Mouse (Mus musculus) heart, embryonic 16.5 days (tissue): ENCODE data around the gene F2. TPM values are rescaled to one million over a fixed set of nuclear protein-coding genes. Genes with fewer than 3 reads are reported as not detected.

Source experiments
- ATAC-seq: fragments of 200-750 bp; cut with Nextera tagmentation; replicated peaks from 2 replicates; pipeline ENCODE4 v1.8.0; 2017; ENCODE audit warnings: moderate number of reproducible peaks; ENCODE audit not compliant: insufficient read depth, low FRiP score; ENCODE audit errors: extremely low read depth
- H3K27ac ChIP-seq: fragments of 300-500 bp; sonication (generic); 2 replicates; pipeline ENCODE4 v1.5.1; 2014; ENCODE audit warnings: mild to moderate bottlenecking, low read length, control low read depth, moderate library complexity
- H3K27me3 ChIP-seq: fragments of 300-500 bp; sonication (generic); 2 replicates; pipeline ENCODE4 v1.6.1; 2014; ENCODE audit warnings: low read length, mixed read lengths; ENCODE audit not compliant: control insufficient read depth, insufficient read depth
- H3K36me3 ChIP-seq: fragments of 300-500 bp; sonication (generic); 2 replicates; pipeline ENCODE4 v1.6.1; 2014; ENCODE audit not compliant: control insufficient read depth, insufficient read depth
- H3K4me1 ChIP-seq: fragments of 300-500 bp; sonication (generic); 2 replicates; pipeline ENCODE4 v1.6.1; 2014; ENCODE audit warnings: low read length, mixed read lengths; ENCODE audit not compliant: control insufficient read depth, insufficient read depth
- H3K4me2 ChIP-seq: fragments of 300-500 bp; sonication (generic); 2 replicates; pipeline ENCODE4 v1.6.1; 2014; ENCODE audit warnings: low read depth, mild to moderate bottlenecking, control low read depth, low read length
- H3K4me3 ChIP-seq: fragments of 300-500 bp; sonication (generic); 2 replicates; pipeline ENCODE4 v1.5.1; 2014; ENCODE audit warnings: mild to moderate bottlenecking, control low read depth, low read length
- H3K9ac ChIP-seq: fragments of 300-500 bp; sonication (generic); 2 replicates; pipeline ENCODE4 v1.6.1; 2014; ENCODE audit warnings: low read length, control low read depth
- H3K9me3 ChIP-seq: fragments of 300-500 bp; sonication (generic); replicated peaks from 2 replicates; pipeline ENCODE4 v1.6.1; 2016; ENCODE audit warnings: low read length; ENCODE audit not compliant: control insufficient read depth
- WGBS: fragments of 180-500 bp; shearing (Covaris S2); extraction: QIAGEN DNeasy Blood & Tissue Kit; methylation state at CpG from one replicate; pipeline ENCODE4 v1.1.7; 2014; 5-methylcytosine and 5-hydroxymethylcytosine counted together
- polyA plus RNA-seq: library from polyadenylated mRNA; unstranded; fragments of >200 nt; fragmentation: Nextera tagmentation; extraction: Ambion mirVana; gene quantifications from 2 replicates; pipeline ENCODE4 v1.2.1, GENCODE M21; 2015

F2 gene
- polyA plus RNA-seq: 0.55 and 0.89 TPM in 2 replicates

GRCm38 (mm10) chr2:91636229-91636628, at the start of gene F2:
Gene F2, minus strand, starts transcription at chr2:91636414.
- no peak within 1 kb of the TSS for H3K4me2 ChIP-seq

DNA sequence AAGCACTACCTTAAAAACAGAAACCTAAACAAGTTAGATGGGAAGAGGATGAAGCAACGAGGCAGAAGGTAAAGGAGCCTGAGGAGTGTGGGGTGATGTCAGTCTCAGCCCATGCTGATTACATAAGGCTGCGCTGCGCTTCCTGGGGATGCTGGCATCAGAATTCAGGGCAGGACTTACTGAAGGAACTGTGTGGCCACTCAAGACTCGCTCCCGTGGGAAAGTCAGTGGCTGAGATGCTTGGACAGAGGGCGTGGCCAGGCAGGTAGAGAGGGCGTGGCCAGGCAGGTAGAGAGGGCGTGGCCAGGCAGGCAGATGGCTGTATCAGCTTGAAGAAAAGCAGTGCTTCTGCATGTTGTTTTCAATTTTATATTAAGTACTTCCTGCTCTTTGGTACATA, 47.7 kb upstream of the F2 start:
- Histone ChIP-seq H3K9ac (no peak overlapping the region), H3K27me3 (no peaks in the 10 kb centered on the region), H3K27ac (no peak overlapping the region), H3K4me1 (peaks cover 3% of the 10 kb centered on the region; the same call in 1 of the 2 replicates), H3K4me3 (no peak overlapping the region), H3K9me3 (no peaks in the 10 kb centered on the region), H3K4me2 (no peak overlapping the region), H3K36me3 (peaks cover 24% of the 10 kb centered on the region)
- 76% methylated on average over 8 of the region's 8 CpGs for WGBS
- ATAC-seq: no peak

More at GRCm38 (mm10) chr2:91636229-91636628, at the start of gene F2:
- Histone ChIP-seq H3K9me3 (no peaks in the 10 kb centered on the region), H3K4me1 (no peaks in the 10 kb centered on the region; the same call in 1 of the 2 replicates), H3K4me3 (no peak within 1 kb of the TSS), H3K36me3 (no peaks in the 10 kb centered on the region), H3K27ac (no peak within 1 kb of the TSS), H3K27me3 (no peaks in the 10 kb centered on the region), H3K9ac (peak within 1 kb of the TSS; percentile 25; the same call in 1 of the 2 replicates)
- WGBS: 79% methylated on average over 8 of the region's 8 CpGs
- no peak for ATAC-seq

GRCm38 (mm10) chr2:91682850-91683249, 46.6 kb upstream of the F2 start:
- H3K36me3 ChIP-seq: peaks cover 29% of the 10 kb centered on the region
- no peaks in the 10 kb centered on the region for H3K27me3 ChIP-seq
- no peak overlapping the region for H3K27ac ChIP-seq
- no peak overlapping the region for H3K4me3 ChIP-seq
- peaks cover 3% of the 10 kb centered on the region; the same call in 1 of the 2 replicates for H3K4me1 ChIP-seq
- H3K9me3 ChIP-seq: no peaks in the 10 kb centered on the region
- no peak overlapping the region for H3K4me2 ChIP-seq
- no peak; the same call in 1 of the 2 replicates for ATAC-seq
- H3K9ac ChIP-seq: no peak overlapping the region
- 38% methylated on average over 4 of the region's 4 CpGs for WGBS

DNA sequence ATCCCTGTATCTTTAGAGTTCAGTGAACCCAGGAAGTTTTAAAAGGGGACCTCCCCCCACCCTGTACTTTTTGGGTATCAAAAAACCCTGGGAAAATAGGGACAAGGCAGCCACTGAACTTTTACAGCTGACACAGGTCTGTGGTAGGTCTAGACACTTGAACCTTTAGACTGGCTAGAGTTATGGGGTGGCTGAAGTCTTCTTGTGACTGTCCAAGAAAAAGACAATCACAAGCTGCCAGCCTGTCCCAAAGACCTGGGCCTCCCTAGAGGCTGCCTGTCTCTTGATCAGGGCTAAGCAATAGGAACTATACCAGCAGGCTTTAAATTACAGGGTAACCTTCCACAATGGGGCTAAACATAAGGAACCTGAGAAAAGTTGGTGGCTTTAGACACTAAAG, 40.7 kb upstream of the F2 start:
- ATAC-seq: no peak
- no peak overlapping the region for H3K9ac ChIP-seq
- H3K4me1 ChIP-seq: no peaks in the 10 kb centered on the region
- H3K27me3 ChIP-seq: no peaks in the 10 kb centered on the region
- H3K4me3 ChIP-seq: no peak overlapping the region
- H3K36me3 ChIP-seq: peaks cover 63% of the 10 kb centered on the region
- no peaks in the 10 kb centered on the region for H3K9me3 ChIP-seq
- no peak overlapping the region for H3K4me2 ChIP-seq
- no peak overlapping the region for H3K27ac ChIP-seq

DNA sequence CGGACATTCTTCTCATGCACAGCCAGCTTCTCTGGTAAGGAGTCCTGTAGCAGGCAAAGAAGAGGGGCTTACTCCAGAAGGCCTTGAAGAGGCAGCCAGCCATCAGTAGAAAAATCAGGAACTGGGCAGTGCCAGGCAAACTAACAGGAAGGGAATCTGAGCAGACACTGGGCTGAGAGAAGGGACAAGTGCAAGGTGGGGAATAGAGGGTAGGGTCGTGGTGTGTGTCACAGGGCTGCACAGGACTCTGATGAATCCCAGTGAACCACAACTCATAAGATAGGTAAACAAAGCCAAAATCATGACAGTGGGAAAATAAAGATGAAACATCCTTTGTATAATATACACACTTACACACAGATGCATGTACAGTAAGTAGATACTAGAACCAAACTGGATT, 40.2 kb upstream of the F2 start:
- Histone ChIP-seq H3K27ac (no peak overlapping the region), H3K36me3 (peaks cover 60% of the 10 kb centered on the region), H3K9ac (no peak overlapping the region), H3K4me2 (no peak overlapping the region), H3K9me3 (no peaks in the 10 kb centered on the region), H3K4me3 (no peak overlapping the region), H3K4me1 (no peaks in the 10 kb centered on the region), H3K27me3 (no peaks in the 10 kb centered on the region)
- 62% methylated on average over 2 of the region's 2 CpGs for WGBS
- no peak for ATAC-seq

DNA sequence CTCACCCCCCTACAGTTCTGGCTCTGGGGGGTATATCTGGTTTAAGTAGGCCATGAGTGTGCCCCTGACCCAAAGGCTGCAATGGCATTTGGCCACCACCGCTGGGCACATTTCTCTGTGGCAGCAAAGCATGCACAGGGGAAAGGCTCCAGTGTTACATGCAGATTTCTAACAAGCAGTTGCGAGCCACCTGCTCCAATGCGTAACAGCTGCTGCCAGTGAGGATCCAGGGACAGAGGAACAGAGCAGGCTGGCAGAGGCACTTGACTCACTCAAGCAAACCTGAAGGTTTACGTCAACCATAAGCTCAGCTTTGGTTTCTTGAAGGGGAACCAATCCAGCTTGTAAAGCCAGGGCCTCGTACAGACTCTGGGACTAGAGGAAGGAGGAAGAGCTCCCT, 38.7 kb upstream of the F2 start:
- 90% methylated on average over 5 of the region's 5 CpGs for WGBS
- ATAC-seq: no peak
- H3K4me1 ChIP-seq: no peaks in the 10 kb centered on the region
- no peak overlapping the region for H3K27ac ChIP-seq
- no peak overlapping the region for H3K4me3 ChIP-seq
- H3K9ac ChIP-seq: no peak overlapping the region
- H3K27me3 ChIP-seq: no peaks in the 10 kb centered on the region
- no peak overlapping the region for H3K4me2 ChIP-seq
- no peaks in the 10 kb centered on the region for H3K9me3 ChIP-seq
- peaks cover 64% of the 10 kb centered on the region for H3K36me3 ChIP-seq

GRCm38 (mm10) chr2:91673587-91673986, 37.4 kb upstream of the F2 start:
- ATAC-seq: no peak
- Histone ChIP-seq H3K4me2 (no peak overlapping the region), H3K9ac (no peak overlapping the region), H3K36me3 (peaks cover 71% of the 10 kb centered on the region), H3K4me1 (no peaks in the 10 kb centered on the region), H3K4me3 (no peak overlapping the region), H3K27me3 (no peaks in the 10 kb centered on the region), H3K9me3 (no peaks in the 10 kb centered on the region), H3K27ac (no peak overlapping the region)
- 88% methylated on average over 2 of the region's 2 CpGs for WGBS

- Histone ChIP-seq H3K27ac (no peak overlapping the region), H3K9me3 (no peaks in the 10 kb centered on the region), H3K27me3 (no peaks in the 10 kb centered on the region), H3K4me1 (peaks cover 7% of the 10 kb centered on the region; the same call in 1 of the 2 replicates), H3K4me2 (no peak overlapping the region), H3K9ac (no peak overlapping the region), H3K36me3 (peaks cover 61% of the 10 kb centered on the region), H3K4me3 (no peak overlapping the region)
- ATAC-seq: no peak
- 84% methylated on average over 6 of the region's 6 CpGs for WGBS
These were observed 33.8 kb upstream of the F2 start for GRCm38 (mm10) chr2:91670038-91670437.

GRCm38 (mm10) chr2:91669326-91669725, 33.1 kb upstream of the F2 start:
- H3K9ac ChIP-seq: no peak overlapping the region
- H3K4me3 ChIP-seq: no peak overlapping the region
- 84% methylated on average over 8 of the region's 8 CpGs for WGBS
- no peak for ATAC-seq
- H3K4me1 ChIP-seq: peaks cover 7% of the 10 kb centered on the region; the same call in 1 of the 2 replicates
- H3K36me3 ChIP-seq: peaks cover 61% of the 10 kb centered on the region
- no peak overlapping the region for H3K27ac ChIP-seq
- no peaks in the 10 kb centered on the region for H3K27me3 ChIP-seq
- no peaks in the 10 kb centered on the region for H3K9me3 ChIP-seq
- no peak overlapping the region for H3K4me2 ChIP-seq
